In genomic region chr17:72144946-72145598, GRCm38 (mm10) we compare ENCODE assay signal across 17 mouse cellular contexts.
DNase-seq lines count a peak whose midpoint lies in the region; ATAC-seq lines count a peak whose summit lies in the region.
"Had no signal": no experiment of that assay in that cellular context is flagged by ENCODE, and none has a peak within 500 bp of the region (broad histone marks: within the 10 kb centered on the region; RNA-seq: fewer than 3 reads in every experiment).

No protein-coding gene starts in this region.

- no peaks in the 10 kb centered on the region for H3K27me3 ChIP-seq in limb, embryonic 12.5 days
- H3K27me3 ChIP-seq in limb, embryonic 10.5 days (ENCODE audit: low read depth, poor library complexity, severe bottlenecking): no peaks in the 10 kb centered on the region
- no peaks in the 10 kb centered on the region for H3K27me3 ChIP-seq in kidney, embryonic 14.5 days (ENCODE audit: control insufficient read depth, insufficient read depth, low read length)
- no peaks in the 10 kb centered on the region for H3K27me3 ChIP-seq in limb, embryonic 13.5 days
- H3K27me3 ChIP-seq: forebrain, embryonic 12.5 days; heart, embryonic 15.5 days; intestine, embryonic 15.5 days had no signal

- 0 out of 2 replicates have a peak, but pooled peaks cover 2% of the 10 kb centered on the region for H3K9me3 ChIP-seq in limb, embryonic 12.5 days
- H3K9me3 ChIP-seq in limb, embryonic 10.5 days (replicated peaks): no peaks in the 10 kb centered on the region
- H3K9me3 ChIP-seq in kidney, embryonic 14.5 days (ENCODE audit: control insufficient read depth, low read length): no peaks in the 10 kb centered on the region
- no peaks in the 10 kb centered on the region for H3K9me3 ChIP-seq in limb, embryonic 13.5 days
- H3K9me3 ChIP-seq: forebrain, embryonic 12.5 days; heart, embryonic 15.5 days; intestine, embryonic 15.5 days had no signal

- DNase-seq in limb, embryonic 10.5 days (ENCODE audit: low spot score): no peak
- no peak for DNase-seq in T-cell, adult 2 months (ENCODE audit: low spot score)
- DNase-seq in left cerebral cortex, postnatal 25 days (ENCODE audit: low spot score in 2 of 2): no peak
- DNase-seq: embryo, embryonic 11 days; gastrocnemius, adult 2 months; heart, adult 18-20 months; thymus, adult 18-20 months had no signal

- WGBS in limb, embryonic 12.5 days: 55% methylated on average over 7 of the region's 7 CpGs
- WGBS in limb, embryonic 10.5 days: 79% methylated on average over 7 of the region's 7 CpGs
- 45% methylated on average over 7 of the region's 7 CpGs for whole genome bisulfite sequencing in kidney, embryonic 14.5 days
- 44% methylated on average over 7 of the region's 7 CpGs for WGBS in limb, embryonic 13.5 days

- no peak overlapping the region for H3K9ac ChIP-seq in limb, embryonic 12.5 days (replicated peaks)
- H3K9ac ChIP-seq in kidney, embryonic 14.5 days (ENCODE audit: low read depth, low read length): no peak overlapping the region
- no peak overlapping the region for H3K9ac ChIP-seq in limb, embryonic 13.5 days
- H3K9ac ChIP-seq: forebrain, embryonic 12.5 days; heart, embryonic 15.5 days; hindbrain, embryonic 14.5 days; intestine, embryonic 15.5 days had no signal

- no peaks in the 10 kb centered on the region for H3K36me3 ChIP-seq in limb, embryonic 12.5 days
- no peaks in the 10 kb centered on the region for H3K36me3 ChIP-seq in limb, embryonic 10.5 days
- H3K36me3 ChIP-seq in kidney, embryonic 14.5 days (ENCODE audit: control insufficient read depth, insufficient read depth, low read length): no peaks in the 10 kb centered on the region
- no peaks in the 10 kb centered on the region for H3K36me3 ChIP-seq in limb, embryonic 13.5 days
- H3K36me3 ChIP-seq: forebrain, embryonic 12.5 days; heart, embryonic 15.5 days; intestine, embryonic 15.5 days had no signal

- no peak overlapping the region for H3K4me3 ChIP-seq in limb, embryonic 12.5 days (replicated peaks)
- H3K4me3 ChIP-seq in limb, embryonic 10.5 days: no peak overlapping the region
- no peak overlapping the region for H3K4me3 ChIP-seq in kidney, embryonic 14.5 days (ENCODE audit: low read length)
- no peak overlapping the region for H3K4me3 ChIP-seq in limb, embryonic 13.5 days
- H3K4me3 ChIP-seq: forebrain, embryonic 12.5 days; gastrocnemius, adult 2 months; heart, embryonic 15.5 days; intestine, embryonic 15.5 days; layer of hippocampus, adult 2 months had no signal

- H3K27ac ChIP-seq in limb, embryonic 12.5 days: no peak overlapping the region
- no peak overlapping the region for H3K27ac ChIP-seq in limb, embryonic 10.5 days
- no peak overlapping the region for H3K27ac ChIP-seq in kidney, embryonic 14.5 days (ENCODE audit: low read depth, low read length)
- no peak overlapping the region for H3K27ac ChIP-seq in limb, embryonic 13.5 days
- H3K27ac ChIP-seq: forebrain, embryonic 12.5 days; gastrocnemius, adult 2 months; heart, embryonic 15.5 days; hindbrain, embryonic 14.5 days; intestine, embryonic 15.5 days; layer of hippocampus, adult 2 months had no signal

- ATAC-seq in limb, embryonic 12.5 days (ENCODE audit: insufficient number of reproducible peaks, insufficient read depth, low FRiP score, low TSS enrichment, low read depth): peak; percentile 42; the same call in 1 of the 2 replicates
- ATAC-seq in common myeloid progenitor, adult 5-6 weeks (replicated peaks; ENCODE audit: low read depth, poor library complexity, severe bottlenecking): peak; percentile 42; the same call in 1 of the 2 replicates
- peak; percentile 88 for ATAC-seq in kidney, embryonic 14.5 days (ENCODE audit: low FRiP score, low TSS enrichment)
- peak; percentile 32; the same call in 1 of the 2 replicates for ATAC-seq in limb, embryonic 13.5 days (ENCODE audit: low FRiP score, low read depth)
- ATAC-seq: intestine, embryonic 15.5 days had no signal

- no peak overlapping the region for H3K4me2 ChIP-seq in limb, embryonic 12.5 days
- H3K4me2 ChIP-seq in kidney, embryonic 14.5 days (replicated peaks; ENCODE audit: low read depth, low read length): no peak overlapping the region
- H3K4me2 ChIP-seq in limb, embryonic 13.5 days (replicated peaks): no peak overlapping the region
- H3K4me2 ChIP-seq: forebrain, embryonic 12.5 days; heart, embryonic 15.5 days; hindbrain, embryonic 14.5 days; intestine, embryonic 15.5 days; midbrain, embryonic 11.5 days had no signal

- intact Hi-C loops in left cerebral cortex, postnatal 25 days (cut with DNase I): no loop called here

- peaks cover 13% of the 10 kb centered on the region; the same call in 1 of the 2 replicates for H3K4me1 ChIP-seq in limb, embryonic 12.5 days (replicated peaks)
- H3K4me1 ChIP-seq in limb, embryonic 10.5 days: no peaks in the 10 kb centered on the region
- no peaks in the 10 kb centered on the region for H3K4me1 ChIP-seq in kidney, embryonic 14.5 days (ENCODE audit: control insufficient read depth, insufficient read depth, low read length)
- H3K4me1 ChIP-seq in limb, embryonic 13.5 days: peaks cover 11% of the 10 kb centered on the region
- H3K4me1 ChIP-seq: forebrain, embryonic 12.5 days; heart, embryonic 15.5 days; intestine, embryonic 15.5 days had no signal

Comparison
In these comparisons a context has a peak if more than half of its experiments do, and no peak if none do; other contexts are left out.
1. ATAC-seq: peak in every context shown above with its lines; median percentile 88 in kidney, embryonic 14.5 days; 42 in limb, embryonic 12.5 days; 42 in common myeloid progenitor, adult 5-6 weeks; 32 in limb, embryonic 13.5 days.